Mouse (Mus musculus): ENCODE measurements around the gene Nek1.

Gene Nek1

DNA sequence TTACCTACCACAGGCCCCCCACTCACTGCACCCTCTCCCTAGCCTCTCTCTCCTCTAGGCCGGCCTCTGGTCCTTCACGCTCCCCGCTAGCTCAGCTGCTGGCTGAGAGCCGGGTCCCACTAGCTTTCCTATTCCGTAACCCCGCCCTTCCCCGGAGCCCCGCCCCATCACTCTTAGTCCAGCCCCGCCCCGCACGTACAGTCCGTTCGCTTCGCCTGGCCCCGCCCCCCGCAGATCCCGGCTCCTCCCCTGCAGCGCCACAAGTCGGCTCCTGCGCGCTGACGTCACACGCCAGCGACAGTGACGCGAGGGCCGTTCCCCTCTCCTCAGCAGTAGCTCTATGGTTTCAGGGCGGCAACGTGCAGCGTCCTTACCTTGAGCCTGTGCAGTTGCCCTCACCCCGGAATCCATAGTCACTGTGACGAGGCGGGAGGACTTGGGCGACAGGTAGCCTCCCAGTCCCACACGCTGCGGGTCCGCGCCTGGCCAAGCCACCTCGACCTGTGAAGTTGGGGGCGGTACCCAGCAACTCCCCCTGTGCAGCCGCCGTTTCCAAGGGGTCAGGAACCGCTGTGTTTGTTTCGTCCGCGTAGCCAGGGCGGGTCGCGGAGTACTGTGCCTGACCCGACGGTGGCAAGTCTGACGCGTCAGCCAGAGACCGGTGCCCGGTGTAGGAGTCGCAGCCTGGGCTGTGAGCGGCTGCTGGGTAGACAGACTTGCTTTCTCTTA, at the start of gene Nek1:
Nek1 (plus strand) TSS at position 286 of the 729 bp plus-strand sequence.
- peak; percentile 90 for DNase-seq (ENCODE audit: low read depth)

GRCm38 (mm10) chr8:60947503-60947902, 45.5 kb upstream of the Nek1 start:
- no peak for DNase-seq (ENCODE audit: low read depth)

GRCm38 (mm10) chr8:60949859-60950258, 43.1 kb upstream of the Nek1 start:
- no peak for DNase-seq (ENCODE audit: low read depth)

- no peak for DNase-seq (ENCODE audit: low read depth)
Observed at GRCm38 (mm10) chr8:60951271-60951670, 41.7 kb upstream of the Nek1 start.

DNA sequence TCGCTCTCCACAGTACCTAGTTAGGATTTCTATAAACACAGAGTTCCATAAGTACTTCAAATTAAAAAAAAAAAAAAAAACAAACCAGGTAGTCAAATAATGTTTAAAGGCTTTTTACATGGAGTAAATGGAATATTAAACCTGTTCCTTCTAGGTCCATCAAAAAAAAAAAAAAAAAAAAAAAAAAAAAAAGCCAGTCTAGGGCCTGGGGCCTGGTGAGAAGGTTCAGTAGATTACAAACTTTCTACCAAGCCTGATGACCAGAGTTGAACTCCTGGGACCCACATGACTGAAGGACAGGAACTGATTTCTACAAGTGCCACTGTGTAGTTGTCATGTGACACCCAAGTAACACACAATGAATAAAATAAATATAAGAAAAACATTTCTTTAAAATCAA, 41.2 kb upstream of the Nek1 start:
- DNase-seq (ENCODE audit: low read depth) = no peak

- no peak for DNase-seq (ENCODE audit: low read depth)
Observed at GRCm38 (mm10) chr8:60952803-60953202, 40.2 kb upstream of the Nek1 start.

GRCm38 (mm10) chr8:60954281-60955014, 38.5 kb upstream of the Nek1 start:
- DNase-seq (ENCODE audit: low read depth) = peak; percentile 70

DNA sequence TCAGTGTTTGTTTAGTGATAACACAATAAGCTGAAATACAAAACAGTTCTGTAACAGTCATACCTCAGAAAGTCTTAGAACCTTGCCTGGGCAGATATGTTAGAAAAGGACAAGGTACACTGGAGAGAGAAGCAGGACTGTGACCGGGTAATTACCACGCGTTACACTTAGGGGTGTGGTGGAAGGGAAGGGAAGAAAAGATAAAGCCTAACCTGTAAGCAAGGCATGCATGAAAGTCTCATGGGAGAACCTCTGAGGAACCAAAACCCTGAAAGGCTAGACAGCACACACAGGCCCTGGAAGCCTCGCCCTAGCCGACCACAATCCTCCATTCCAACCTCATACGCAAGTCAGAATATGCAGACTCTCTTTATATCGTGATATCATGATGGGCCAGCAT, 36.1 kb upstream of the Nek1 start:
- DNase-seq (ENCODE audit: low read depth) = no peak

- no peak for DNase-seq (ENCODE audit: low read depth)
Observed at GRCm38 (mm10) chr8:60962763-60963162, 30.2 kb upstream of the Nek1 start.

DNA sequence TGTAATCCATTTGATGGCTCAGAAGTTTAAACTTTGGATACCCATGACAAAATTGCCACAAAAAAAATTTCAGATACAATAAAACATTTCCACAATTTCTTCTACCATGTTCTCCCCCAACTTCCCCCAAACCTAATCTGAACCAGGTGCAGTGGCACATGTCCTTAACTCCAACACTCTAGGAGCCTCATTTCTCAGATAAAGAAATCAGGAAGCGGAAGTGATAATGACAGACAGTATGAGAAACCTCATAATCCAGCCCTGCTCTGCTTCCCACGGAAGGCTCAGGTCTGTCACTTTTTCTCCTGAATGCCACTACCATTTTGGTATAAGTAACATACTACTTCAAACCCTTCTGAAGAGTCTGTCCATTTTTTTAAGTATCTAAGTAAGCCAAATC, 29.1 kb upstream of the Nek1 start:
- no peak for DNase-seq (ENCODE audit: low read depth)

DNA sequence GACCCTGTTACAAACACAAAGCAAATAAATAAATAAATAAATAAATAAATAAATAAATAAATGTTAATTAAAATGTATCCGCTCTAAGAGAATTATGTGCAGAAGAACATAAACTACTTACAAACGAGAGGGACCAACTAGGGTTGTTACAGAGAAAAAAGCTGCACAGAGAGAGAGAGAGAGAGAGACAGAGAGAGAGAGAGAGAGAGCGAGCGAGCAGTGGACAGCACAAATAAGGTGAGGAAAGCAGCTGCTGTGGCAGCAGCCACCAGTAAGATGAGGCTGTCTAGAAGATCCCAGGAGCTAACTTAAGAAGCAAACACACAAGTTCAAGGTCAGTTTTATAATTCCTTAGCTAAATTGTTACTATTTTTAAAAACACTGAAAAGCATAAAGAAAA, 28.5 kb upstream of the Nek1 start:
- DNase-seq (ENCODE audit: low read depth) = no peak

DNA sequence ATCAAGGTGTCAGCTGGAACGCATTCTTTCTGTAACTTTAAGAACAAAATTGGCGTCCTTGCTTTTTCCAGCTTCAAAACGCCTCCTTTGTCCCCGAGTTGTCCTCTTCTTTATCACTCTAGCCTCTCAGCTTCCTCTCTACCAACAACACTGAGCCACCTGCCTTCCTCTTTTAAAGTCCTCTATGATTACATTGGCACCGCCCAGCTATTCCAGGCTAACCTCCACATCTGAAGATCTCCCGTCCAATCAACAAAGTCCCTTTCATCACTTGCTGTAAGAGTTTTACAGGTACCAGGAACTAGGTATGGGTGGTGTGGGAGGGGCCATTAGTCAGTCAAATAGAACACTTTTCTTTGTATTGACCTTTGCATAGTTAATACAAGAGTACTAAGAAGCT, 27.7 kb upstream of the Nek1 start:
- DNase-seq (ENCODE audit: low read depth) = no peak

DNA sequence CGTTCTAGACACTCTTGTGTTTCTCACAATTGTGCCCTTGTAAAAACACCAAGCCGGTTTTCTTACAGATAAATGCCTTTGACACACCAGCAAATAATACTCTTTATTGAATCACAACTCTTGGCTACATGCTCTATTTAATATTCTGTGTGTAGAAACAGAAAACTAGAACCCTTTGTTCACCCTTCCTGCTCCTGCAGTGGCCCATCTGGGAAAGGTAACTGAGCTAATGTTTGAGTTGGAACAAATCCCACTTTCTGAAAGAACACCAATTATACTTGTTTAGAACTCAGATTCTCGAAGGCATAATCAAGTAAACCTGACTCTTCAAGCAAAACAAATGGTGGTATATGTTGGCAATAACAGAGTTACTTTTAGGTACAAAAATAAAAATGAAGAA, 27.3 kb upstream of the Nek1 start:
- no peak for DNase-seq (ENCODE audit: low read depth)

- DNase-seq (ENCODE audit: low read depth) = no peak
Observed at GRCm38 (mm10) chr8:60969091-60969490, 23.9 kb upstream of the Nek1 start.

- DNase-seq (ENCODE audit: low read depth) = no peak
Observed at GRCm38 (mm10) chr8:60971808-60972207, 21.2 kb upstream of the Nek1 start.

DNA sequence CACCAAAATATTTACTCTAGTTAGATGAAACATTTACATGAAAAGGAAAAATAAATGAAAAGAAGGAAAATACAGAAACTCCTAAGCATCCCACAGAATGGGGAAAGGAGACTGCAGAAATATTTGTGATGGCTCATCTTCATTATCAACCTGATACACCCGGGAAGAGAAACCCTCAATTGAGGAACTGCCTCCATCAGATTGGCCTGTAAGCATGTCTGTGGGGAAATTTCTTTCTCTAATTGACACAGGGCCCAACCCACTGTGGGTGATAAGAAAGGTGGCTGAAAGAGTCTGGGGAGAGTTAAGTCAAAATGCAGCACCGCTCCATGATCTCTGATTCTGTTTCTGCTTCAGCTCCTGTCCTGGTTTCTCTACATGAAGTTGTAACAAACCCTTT, 19.5 kb upstream of the Nek1 start:
- DNase-seq (ENCODE audit: low read depth) = no peak

DNA sequence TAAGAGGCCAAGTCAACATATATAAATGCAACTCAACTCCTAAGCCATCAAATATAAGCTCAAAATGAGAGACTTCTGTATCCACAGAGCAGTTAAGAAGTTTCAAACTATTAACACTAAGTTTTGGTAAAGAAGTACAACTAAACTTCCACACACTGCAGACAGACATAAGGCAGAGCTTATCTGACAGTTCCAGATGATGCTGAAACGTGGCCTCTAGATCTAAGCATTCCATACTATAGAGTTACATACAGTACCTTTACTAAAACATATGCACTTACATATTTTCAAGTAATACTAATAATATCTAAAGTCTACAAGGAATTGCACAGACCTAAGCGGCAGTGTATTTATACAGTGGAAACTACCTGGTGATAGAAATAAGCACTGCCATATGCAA, 18.2 kb upstream of the Nek1 start:
- no peak for DNase-seq (ENCODE audit: low read depth)

GRCm38 (mm10) chr8:60976818-60977217, 16.2 kb upstream of the Nek1 start:
- DNase-seq (ENCODE audit: low read depth) = no peak

GRCm38 (mm10) chr8:60978496-60978895, 14.5 kb upstream of the Nek1 start:
- DNase-seq (ENCODE audit: low read depth) = no peak

- no peak for DNase-seq (ENCODE audit: low read depth)
Observed at GRCm38 (mm10) chr8:60981388-60981787, 11.6 kb upstream of the Nek1 start.

DNA sequence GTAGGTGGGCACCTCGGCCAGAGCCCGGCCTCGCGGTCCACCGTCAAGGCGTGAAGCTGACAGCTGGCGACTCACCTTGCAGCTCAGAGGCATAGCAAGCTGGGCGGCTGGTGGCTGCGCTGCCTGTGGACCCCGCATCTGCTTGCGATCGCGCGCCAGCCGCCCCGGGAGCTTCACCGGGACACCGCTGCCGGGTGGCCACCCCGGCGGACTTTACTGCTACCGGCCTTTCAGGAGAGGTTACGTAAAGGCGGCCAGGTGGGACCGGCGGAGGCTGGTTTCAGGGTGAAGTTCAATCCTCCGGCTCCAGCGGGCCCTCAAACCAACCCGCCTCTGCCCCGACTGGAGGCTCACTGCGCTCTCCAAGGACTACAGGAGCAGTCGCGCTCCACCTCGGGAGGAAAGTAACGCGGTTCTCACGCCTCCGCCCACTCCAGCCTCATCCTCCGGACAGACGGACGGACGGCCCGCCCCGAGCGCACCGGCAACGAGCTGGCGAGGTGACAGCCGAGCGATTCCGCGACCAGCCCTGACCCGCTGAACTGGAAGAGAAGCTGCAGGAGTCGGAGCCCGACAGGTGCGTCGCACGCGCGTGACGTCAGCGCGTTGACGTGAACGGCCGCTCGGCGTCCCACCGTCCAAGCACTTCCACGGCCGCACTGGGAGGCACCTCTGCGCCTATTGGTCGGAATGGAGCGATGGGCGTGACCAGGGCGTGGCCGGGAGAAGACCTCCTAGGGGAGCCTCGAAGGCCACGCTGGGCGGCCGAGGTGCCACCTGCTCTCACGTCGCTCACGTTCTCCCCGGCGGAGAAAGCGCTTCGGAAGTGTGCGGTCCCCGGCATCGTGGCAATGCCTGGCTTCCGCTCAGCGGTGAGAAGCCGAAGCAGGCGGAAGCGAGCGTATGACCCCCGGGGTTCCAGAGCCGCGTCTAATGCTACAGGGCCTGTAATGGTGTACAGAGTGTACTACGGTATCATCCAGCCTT, 10.0 kb upstream of the Nek1 start, which contains the start of gene Clcn3:
Clcn3 (minus strand) TSS at position 600 of the 987 bp plus-strand sequence.
- peak; percentile 97 for DNase-seq (ENCODE audit: low read depth)

GRCm38 (mm10) chr8:60983688-60984079, 9.3 kb upstream of the Nek1 start:
- peak; percentile 42 for DNase-seq (ENCODE audit: low read depth)

Measured in c-Kit-positive CD71-negative TER-119-negative erythroid progenitor cells, embryonic 14.5 days (primary cell).